Mouse (Mus musculus): ENCODE results near the gene Kalrn. TPM values are rescaled to one million over a fixed set of nuclear protein-coding genes. Genes with fewer than 3 reads are reported as not detected.

Kalrn gene
- total RNA-seq, 2 experiments from 2014 or later, result 1.1 TPM; not detected in 1

Other genes with a start within 250 kb of the Kalrn start
- not detected in 2 replicates for gene Ropn1, start 76.4 kb upstream of the Kalrn start, total RNA-seq (2015; ENCODE audit: low replicate concordance)
- not detected in 2 replicates for gene Ropn1, start 76.4 kb upstream of the Kalrn start, total RNA-seq (2017; ENCODE audit: low replicate concordance)
- 2.1 and 5.0 TPM in 2 replicates for gene Ccdc14, start 117.1 kb upstream of the Kalrn start, total RNA-seq (2015; ENCODE audit: low replicate concordance)
- 4.1 and 6.1 TPM in 2 replicates for gene Ccdc14, start 117.1 kb upstream of the Kalrn start, total RNA-seq (2017; ENCODE audit: low replicate concordance)
- gene Mylk, start 171.7 kb upstream of the Kalrn start, total RNA-seq (2015; ENCODE audit: low replicate concordance), result 2.1 TPM in 1 of 2 replicates, not detected in the other
- gene Mylk, start 171.7 kb upstream of the Kalrn start, total RNA-seq (2017; ENCODE audit: low replicate concordance), result 0.64 and 1.7 TPM in 2 replicates

All from erythroid progenitor cell, adult 5-6 weeks (primary cell).